Mouse (Mus musculus) cortical plate, adult 2 months (tissue): Measurements from ENCODE around the gene Pgam2.

Source experiments
- CTCF ChIP-seq: fragments of 200-500 bp; IDR thresholded peaks from 2 replicates; pipeline ENCODE4 v1.5.1; 2011; ENCODE audit warnings: mild to moderate bottlenecking, control low read depth, low read length; ENCODE audit not compliant: insufficient read depth; ENCODE audit errors: extremely low read depth
- POLR2A ChIP-seq: fragments of 200-500 bp; IDR thresholded peaks from 2 replicates; pipeline ENCODE4 v1.6.1; 2011; ENCODE audit warnings: mild to moderate bottlenecking, low read length, control low read depth; ENCODE audit not compliant: insufficient read depth; ENCODE audit errors: extremely low read depth

- TF ChIP-seq POLR2A, result no peak
- TF ChIP-seq CTCF, result no peak
Observed at GRCm38 (mm10) chr11:5802457-5803217, 896 bp downstream of the Pgam2 start.
